Mouse (Mus musculus) heart, adult 11 months (tissue): ENCODE data around the gene Pip.

Experiments
- DNase-seq: peaks from one replicate; pipeline ENCODE4 v3.0.0; 2022

The Pip gene

DNA sequence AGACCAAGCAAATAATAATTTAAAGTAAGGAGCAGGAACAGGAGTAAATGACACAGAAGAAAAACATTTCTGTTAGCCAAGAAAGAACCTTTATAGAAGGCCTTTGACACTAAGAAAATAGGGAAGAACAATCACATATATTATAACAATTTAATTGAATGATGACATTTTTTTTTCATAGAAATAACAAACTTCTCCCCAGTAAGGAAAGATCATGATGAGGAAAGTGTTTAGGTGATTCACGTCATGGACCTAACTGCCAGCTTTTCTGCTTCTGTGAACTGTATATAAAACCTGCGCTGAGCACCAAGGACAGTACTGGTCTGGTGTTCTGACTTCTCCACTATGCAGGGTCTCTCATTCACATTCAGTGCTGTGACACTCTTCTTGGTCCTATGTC is at the start of gene Pip:
Gene Pip (plus strand): TSS at position 301 of the 400 bp plus-strand sequence.
- no peak for DNase-seq

GRCm38 (mm10) chr6:41824086-41824485 is 23.2 kb upstream of the Pip start:
- DNase-seq = no peak

DNA sequence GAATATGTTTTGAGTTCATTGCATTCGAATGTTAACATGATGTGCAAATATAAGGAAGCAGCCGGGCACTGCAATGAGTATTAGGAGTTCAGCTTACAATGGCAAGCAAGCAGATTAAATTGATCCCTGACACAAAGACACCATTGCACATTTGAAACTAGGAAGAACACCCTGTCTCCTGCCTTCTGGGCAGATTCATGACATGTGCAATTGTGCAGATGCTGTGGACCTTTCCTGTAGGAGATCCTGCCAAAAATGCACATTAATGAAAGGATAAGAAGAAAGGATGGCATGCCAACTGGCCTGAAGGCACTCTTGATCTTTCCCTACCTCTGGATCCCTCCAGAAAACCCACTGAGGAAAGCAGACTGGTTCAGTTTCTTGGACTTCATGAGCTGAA is 17.8 kb upstream of the Pip start:
- no peak for DNase-seq

DNA sequence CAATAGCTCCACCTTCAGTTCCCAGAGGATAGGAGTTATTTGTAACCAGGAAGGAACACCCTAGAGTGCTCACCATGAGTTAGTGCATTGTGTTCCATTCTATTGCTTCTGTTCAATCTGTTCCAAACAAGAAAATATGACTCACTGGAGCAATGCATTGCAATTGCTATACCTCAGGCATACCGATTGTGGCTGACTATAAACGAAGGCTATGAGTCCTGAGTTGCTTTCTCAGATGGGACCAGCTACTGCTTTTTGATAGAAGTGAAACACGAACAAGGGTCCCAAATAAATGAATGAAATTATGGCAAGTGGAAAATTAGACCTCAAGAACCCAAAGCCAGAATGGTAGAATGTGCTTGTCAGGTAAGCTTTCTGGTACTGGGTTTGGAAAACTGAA is 5.4 kb downstream of the Pip start, which contains the start of gene Sval2:
Gene Sval2 (plus strand): TSS at position 301 of the 400 bp plus-strand sequence.
- no peak for DNase-seq

- no peak for DNase-seq
These were observed 16.7 kb downstream of the Pip start for GRCm38 (mm10) chr6:41864038-41864437.
